Mouse (Mus musculus) embryonic fibroblast, embryonic 13.5 days (primary cell): Measurements from ENCODE around the gene Deup1.

Experiments used
- CTCF ChIP-seq: IDR thresholded peaks from 2 replicates; pipeline ENCODE4 v1.5.1; 2011; ENCODE audit warnings: mild to moderate bottlenecking, control low read depth, low read length, moderate library complexity, borderline replicate concordance; ENCODE audit not compliant: insufficient read depth
- POLR2A ChIP-seq: IDR thresholded peaks from 2 replicates; pipeline ENCODE4 v1.6.1; 2011; ENCODE audit warnings: low read depth, mild to moderate bottlenecking, control low read depth, low read length, moderate library complexity

DNA sequence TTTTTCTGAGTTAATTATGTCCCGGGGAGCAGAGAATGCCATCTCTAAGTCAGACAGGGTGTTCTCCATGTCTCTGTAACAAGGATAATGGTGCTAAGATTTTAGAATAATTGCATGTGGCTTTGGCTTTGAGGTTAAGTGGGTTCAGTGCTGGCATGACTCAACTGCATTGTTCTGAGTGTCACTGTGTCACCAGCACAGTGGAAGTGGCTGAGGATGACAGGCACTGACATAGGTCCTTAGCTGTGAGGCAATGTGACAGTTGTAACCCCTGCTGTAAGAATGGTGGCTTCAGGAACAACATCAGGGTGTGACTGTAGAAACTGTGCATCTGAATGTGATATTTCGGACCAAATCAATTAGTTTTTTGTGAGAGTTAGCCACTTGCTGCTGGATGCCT is 111.7 kb downstream of the Deup1 start:
- TF ChIP-seq CTCF = no peak
- no peak for TF ChIP-seq POLR2A
